Mouse (Mus musculus) hindbrain, embryonic 14.5 days (tissue): ENCODE measurements around the gene Pbx1. TPM values are rescaled to one million over a fixed set of nuclear protein-coding genes. Genes with fewer than 3 reads are reported as not detected.

ENCODE experiments used
- ATAC-seq: fragments of 200-750 bp; cut with Nextera tagmentation; 2 replicates; pipeline ENCODE4 v1.8.0; 2017; ENCODE audit warnings: moderate number of reproducible peaks, mild to moderate bottlenecking, moderate TSS enrichment, moderate library complexity; ENCODE audit not compliant: low FRiP score
- DNase-seq: peaks from one replicate; pipeline ENCODE4 v3.0.0-alpha.2; 2015; ENCODE audit warnings: low spot score
- H3K27ac ChIP-seq: fragments of 300-500 bp; sonication (generic); 2 replicates; pipeline ENCODE4 v1.5.1; 2014; ENCODE audit warnings: mild to moderate bottlenecking, moderate library complexity
- H3K27me3 ChIP-seq: fragments of 300-500 bp; sonication (generic); 2 replicates; pipeline ENCODE4 v1.6.1; 2014; ENCODE audit warnings: mild to moderate bottlenecking, low read length, mixed read lengths; ENCODE audit not compliant: control insufficient read depth, insufficient read depth
- H3K36me3 ChIP-seq: fragments of 300-500 bp; sonication (generic); replicated peaks from 2 replicates; pipeline ENCODE4 v1.6.1; 2014; ENCODE audit not compliant: control insufficient read depth, insufficient read depth
- H3K4me1 ChIP-seq: fragments of 300-500 bp; sonication (generic); replicated peaks from 2 replicates; pipeline ENCODE4 v1.6.1; 2014; ENCODE audit warnings: antibody characterized with exemption, low read length, mixed read lengths; ENCODE audit not compliant: control insufficient read depth, insufficient read depth
- H3K4me2 ChIP-seq: fragments of 300-500 bp; sonication (generic); replicated peaks from 2 replicates; pipeline ENCODE4 v1.6.1; 2014; ENCODE audit warnings: mild to moderate bottlenecking, moderate library complexity
- H3K4me3 ChIP-seq: fragments of 300-500 bp; sonication (generic); replicated peaks from 2 replicates; pipeline ENCODE4 v1.5.1; 2014; ENCODE audit warnings: mild to moderate bottlenecking, low read length
- H3K9ac ChIP-seq: fragments of 300-500 bp; sonication (generic); 2 replicates; pipeline ENCODE4 v1.6.1; 2014
- H3K9me3 ChIP-seq: fragments of 300-500 bp; sonication (generic); 2 replicates; pipeline ENCODE4 v1.6.1; 2016; ENCODE audit warnings: low read length; ENCODE audit not compliant: control insufficient read depth
- WGBS: fragments of 180-500 bp; shearing (Covaris S2); extraction: QIAGEN DNeasy Blood & Tissue Kit; methylation state at CpG from one replicate; pipeline ENCODE4 v1.1.7; 2014; 5-methylcytosine and 5-hydroxymethylcytosine counted together
- polyA plus RNA-seq: library from polyadenylated mRNA; unstranded; fragments of >200 nt; fragmentation: Nextera tagmentation; extraction: Ambion mirVana; gene quantifications from 2 replicates; pipeline ENCODE4 v1.2.1, GENCODE M21; 2014

The Pbx1 gene
- polyA plus RNA-seq, 1 experiment from 2014 or later = 46.3 TPM

DNA sequence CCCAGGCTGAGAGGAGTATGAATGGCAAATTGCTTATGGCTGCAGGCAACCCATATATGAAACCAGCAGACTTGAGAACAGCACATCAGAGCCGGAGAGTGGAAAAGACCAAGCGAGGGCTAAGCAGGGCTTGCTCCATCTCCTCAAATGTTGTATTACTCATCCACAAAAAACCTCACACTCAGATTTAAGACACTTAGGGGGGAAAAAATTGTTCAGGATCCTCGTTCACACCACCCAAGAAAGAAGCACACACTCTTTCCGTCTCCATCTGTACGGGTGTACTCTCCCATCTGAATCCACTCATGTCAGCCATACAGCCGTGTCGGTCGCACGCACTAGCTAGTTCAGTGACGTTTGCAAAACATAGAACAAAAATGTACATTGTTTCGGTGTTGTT is 69.0 kb downstream of the Pbx1 start:
- DNase-seq (no peak), ATAC-seq (no peak)
- Histone ChIP-seq H3K36me3 (no peaks in the 10 kb centered on the region), H3K4me1 (peaks cover 57% of the 10 kb centered on the region), H3K4me2 (no peak overlapping the region), H3K9me3 (no peaks in the 10 kb centered on the region), H3K27me3 (no peaks in the 10 kb centered on the region), H3K4me3 (no peak overlapping the region), H3K27ac (no peak overlapping the region), H3K9ac (no peak overlapping the region)
- 88% methylated on average over 11 of the region's 11 CpGs for WGBS

DNA sequence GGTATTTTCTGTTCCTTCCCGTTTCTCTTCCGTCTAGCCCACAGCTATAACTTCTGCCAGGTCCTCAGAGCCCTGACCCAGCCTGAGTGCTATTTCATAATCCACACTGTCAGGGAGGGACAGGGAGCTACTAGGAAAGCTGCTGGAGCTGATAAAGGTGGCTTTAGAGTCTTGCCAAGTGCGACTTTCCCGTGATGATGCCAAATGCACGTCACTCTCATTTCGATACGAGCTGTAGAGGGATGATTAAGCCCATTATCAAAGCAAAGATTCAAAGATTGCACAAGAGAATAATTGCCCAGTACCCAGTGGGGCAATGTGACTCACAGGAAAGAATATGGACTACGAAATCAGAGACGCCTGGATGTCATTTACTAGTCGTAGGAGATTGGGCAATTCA is 69.6 kb downstream of the Pbx1 start:
- no peak for DNase-seq
- peaks cover 59% of the 10 kb centered on the region for H3K4me1 ChIP-seq
- no peak for ATAC-seq

DNA sequence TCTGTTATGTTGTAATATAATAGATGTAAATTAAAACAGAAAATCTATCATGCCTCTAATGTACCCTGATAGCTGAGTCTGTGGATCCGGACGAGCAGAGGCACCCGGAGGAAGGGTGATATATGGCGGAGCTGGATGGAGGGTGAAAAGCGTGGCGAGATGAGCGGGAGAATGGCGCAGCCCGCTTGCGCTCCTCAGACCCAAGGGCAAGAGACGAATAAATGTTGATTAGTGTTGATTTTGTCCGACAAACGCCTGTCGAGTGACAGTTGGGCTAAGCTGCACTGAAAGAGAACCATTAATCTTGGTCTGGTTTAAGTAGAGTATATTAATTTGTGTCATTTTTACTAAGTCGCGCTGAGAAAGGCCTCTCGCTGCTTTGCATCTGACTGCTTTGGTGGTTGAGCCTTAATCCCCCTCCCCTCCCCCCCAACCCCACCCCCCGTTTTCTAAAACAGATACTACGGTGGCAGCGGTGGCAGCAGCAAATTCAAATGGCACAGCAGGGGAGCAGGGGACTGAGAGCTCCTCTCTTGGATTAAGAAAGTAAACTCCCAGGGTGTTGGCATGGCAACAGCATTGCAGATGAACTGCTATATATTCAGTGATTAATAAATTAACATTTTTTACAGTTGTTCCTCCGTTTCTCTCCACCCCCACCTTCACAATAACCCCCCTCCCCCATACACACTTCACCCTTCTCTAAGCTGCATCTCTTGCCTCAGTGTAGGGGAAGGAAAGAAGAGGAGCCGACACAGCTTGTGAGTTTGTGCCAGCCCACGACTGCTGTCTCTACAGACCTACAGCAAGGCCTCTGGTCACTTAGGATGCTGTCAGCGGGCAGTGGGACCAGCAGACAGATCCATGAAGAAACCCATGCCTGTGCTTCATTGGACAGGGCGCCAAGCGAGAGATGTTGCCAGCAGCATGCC is 74.1 kb downstream of the Pbx1 start:
- H3K36me3 ChIP-seq = no peaks in the 10 kb centered on the region
- peak overlapping the region; percentile 81 for H3K27ac ChIP-seq
- H3K4me3 ChIP-seq = peak overlapping the region; percentile 17
- no peaks in the 10 kb centered on the region for H3K27me3 ChIP-seq
- peaks cover 62% of the 10 kb centered on the region for H3K4me1 ChIP-seq
- peak overlapping the region; percentile 55 for H3K4me2 ChIP-seq
- WGBS = 4% methylated on average over 26 of the region's 26 CpGs
- ATAC-seq (peak; percentile 73), DNase-seq (peak; percentile 76)
- H3K9ac ChIP-seq = peak overlapping the region; percentile 40
- no peaks in the 10 kb centered on the region for H3K9me3 ChIP-seq

More for the DNA sequence above, 69.6 kb downstream of the Pbx1 start:
- H3K9ac ChIP-seq = no peak overlapping the region
- no peak overlapping the region for H3K27ac ChIP-seq
- WGBS = 67% methylated on average over 10 of the region's 10 CpGs
- H3K27me3 ChIP-seq = no peaks in the 10 kb centered on the region
- no peak overlapping the region for H3K4me3 ChIP-seq
- H3K9me3 ChIP-seq = no peaks in the 10 kb centered on the region
- H3K36me3 ChIP-seq = no peaks in the 10 kb centered on the region
- no peak overlapping the region for H3K4me2 ChIP-seq

DNA sequence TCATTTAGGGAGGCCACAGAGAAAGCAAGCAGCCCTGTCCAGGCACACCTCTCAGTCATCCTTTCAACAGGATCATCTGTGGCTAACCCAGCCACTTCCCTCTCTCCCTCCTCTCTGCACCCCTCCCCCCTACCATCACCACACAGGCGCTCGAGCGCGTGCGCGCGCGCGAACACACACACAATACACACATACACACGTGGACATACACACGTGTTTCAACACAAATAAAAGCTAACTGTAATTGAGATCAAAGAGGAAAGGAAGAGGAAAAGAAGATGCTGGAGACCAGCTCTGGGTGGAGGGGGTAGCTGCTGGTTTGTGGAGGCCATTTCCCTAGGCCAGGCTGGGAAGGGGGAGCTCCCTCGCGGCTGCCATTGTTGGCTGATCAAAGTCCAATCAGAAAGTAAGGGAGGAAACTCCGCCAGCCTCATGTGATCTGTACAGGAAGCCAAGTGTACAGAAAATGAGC is 75.1 kb downstream of the Pbx1 start:
- 0 out of 2 replicates have a peak, but pooled peaks have one; percentile 47 for ATAC-seq
- H3K4me1 ChIP-seq = peaks cover 59% of the 10 kb centered on the region
- peak overlapping the region; percentile 32 for H3K9ac ChIP-seq

DNA sequence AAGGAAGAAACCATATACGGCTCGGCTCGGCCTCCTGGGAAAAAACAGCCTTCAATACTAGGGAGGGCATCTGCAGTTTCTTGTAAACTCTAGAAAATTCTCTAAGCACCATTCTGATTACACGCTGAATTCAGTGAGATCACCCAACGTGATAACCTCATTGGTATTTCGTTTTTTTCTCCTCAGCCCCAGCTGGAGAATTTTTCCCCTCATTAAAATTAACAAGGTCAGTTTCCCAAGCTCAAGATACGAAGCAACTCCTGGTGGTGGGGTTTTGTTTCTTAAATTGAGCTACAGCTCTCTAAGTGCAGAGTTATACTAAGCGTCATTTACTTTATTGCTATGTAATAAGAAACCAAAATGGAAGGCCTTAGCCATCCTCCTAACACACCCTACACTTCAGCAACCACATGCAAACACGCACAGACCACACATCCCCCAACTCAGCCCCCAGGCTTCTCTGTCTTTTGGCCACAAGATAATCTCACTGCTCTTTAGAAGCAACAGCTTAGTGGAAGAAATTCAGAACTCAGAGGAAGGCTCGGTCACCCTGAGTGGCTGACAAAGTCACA is 76.0 kb downstream of the Pbx1 start:
- H3K9me3 ChIP-seq = no peaks in the 10 kb centered on the region
- H3K4me2 ChIP-seq = peak overlapping the region; percentile 55; the same call in 1 of the 2 replicates
- ATAC-seq (no peak), DNase-seq (no peak)
- no peaks in the 10 kb centered on the region for H3K27me3 ChIP-seq
- H3K27ac ChIP-seq = peak overlapping the region; percentile 56
- no peak overlapping the region for H3K4me3 ChIP-seq
- H3K9ac ChIP-seq = no peak overlapping the region
- 40% methylated on average over 10 of the region's 10 CpGs for WGBS
- H3K36me3 ChIP-seq = no peaks in the 10 kb centered on the region
- peaks cover 59% of the 10 kb centered on the region for H3K4me1 ChIP-seq

More for the DNA sequence above, 75.1 kb downstream of the Pbx1 start:
- H3K27me3 ChIP-seq = no peaks in the 10 kb centered on the region
- peak overlapping the region; percentile 81 for H3K27ac ChIP-seq
- peak overlapping the region; percentile 55 for H3K4me2 ChIP-seq
- no peaks in the 10 kb centered on the region for H3K9me3 ChIP-seq
- no peaks in the 10 kb centered on the region for H3K36me3 ChIP-seq
- peak overlapping the region; percentile 17 for H3K4me3 ChIP-seq
- under 1% methylated on average over 14 of the region's 14 CpGs for WGBS
- peak; percentile 59 for DNase-seq

DNA sequence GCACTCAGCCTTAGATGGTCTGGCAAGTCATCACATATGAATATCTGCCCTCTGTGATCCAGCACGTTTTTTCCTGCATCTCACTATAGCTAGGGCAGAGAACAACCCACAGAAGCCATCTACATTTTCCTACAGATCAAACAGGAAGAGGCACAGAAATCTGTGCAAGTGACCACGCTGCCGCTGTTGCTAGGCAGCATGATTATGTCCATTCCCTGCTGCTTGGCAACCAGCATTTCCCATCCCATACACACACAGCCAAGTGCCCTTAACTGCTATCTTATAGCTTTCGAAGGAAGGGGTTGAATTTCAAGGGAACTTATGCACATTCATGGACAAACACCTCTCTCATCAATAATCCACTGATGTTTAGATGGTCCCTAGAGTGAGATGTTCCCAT is 77.1 kb downstream of the Pbx1 start:
- WGBS = 4% methylated on average over 4 of the region's 4 CpGs

DNA sequence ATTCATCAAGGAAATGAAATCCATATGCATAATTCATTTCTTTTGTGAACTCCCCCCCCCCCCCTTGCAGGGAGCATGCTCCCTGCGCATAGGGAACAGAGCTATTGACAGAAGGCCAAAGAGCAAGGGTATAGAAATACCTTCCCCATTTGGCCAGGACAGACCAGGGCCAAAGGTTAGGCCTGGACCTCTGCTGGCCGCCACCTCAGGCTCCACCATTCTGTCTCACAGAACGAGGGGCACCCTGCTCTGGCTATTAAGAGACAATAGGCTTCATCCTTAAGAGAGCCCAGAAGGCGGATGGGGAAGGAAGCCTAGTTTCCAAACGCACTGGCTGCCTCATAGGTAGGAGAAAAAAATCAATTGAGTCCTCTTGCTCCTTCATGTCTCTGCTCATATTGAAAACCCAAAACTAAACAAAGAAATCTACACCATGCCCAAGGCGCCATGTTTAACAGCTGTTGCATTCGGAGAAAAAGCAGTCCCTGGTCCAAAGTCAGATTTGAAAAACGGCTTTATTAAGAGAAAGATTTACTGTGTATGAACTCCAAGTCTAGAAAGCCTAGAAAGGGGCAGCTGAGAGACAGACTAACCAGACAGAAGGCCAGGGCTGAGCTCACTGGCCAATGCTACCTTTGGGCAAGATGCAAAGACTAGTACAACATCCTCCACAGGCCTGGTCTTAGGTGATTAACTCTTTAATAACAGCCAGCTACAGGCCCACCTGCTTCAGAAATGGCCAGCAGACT is 83.9 kb downstream of the Pbx1 start:
- no peaks in the 10 kb centered on the region for H3K27me3 ChIP-seq
- WGBS = 24% methylated on average over 8 of the region's 8 CpGs
- peaks cover 46% of the 10 kb centered on the region for H3K4me1 ChIP-seq
- H3K27ac ChIP-seq = no peak overlapping the region; the same call in 1 of the 2 replicates
- H3K9ac ChIP-seq = no peak overlapping the region
- DNase-seq (no peak), ATAC-seq (no peak)
- no peaks in the 10 kb centered on the region for H3K9me3 ChIP-seq
- no peak overlapping the region for H3K4me3 ChIP-seq
- no peak overlapping the region for H3K4me2 ChIP-seq
- H3K36me3 ChIP-seq = no peaks in the 10 kb centered on the region

More for the DNA sequence above, 77.1 kb downstream of the Pbx1 start:
- Histone ChIP-seq H3K27ac (no peak overlapping the region), H3K4me2 (0 out of 2 replicates have a peak overlapping the region, but pooled peaks have one; percentile 6), H3K9me3 (no peaks in the 10 kb centered on the region), H3K4me1 (peaks cover 69% of the 10 kb centered on the region), H3K4me3 (no peak overlapping the region), H3K36me3 (no peaks in the 10 kb centered on the region), H3K27me3 (no peaks in the 10 kb centered on the region), H3K9ac (no peak overlapping the region)
- DNase-seq = peak; percentile 63
- ATAC-seq = no peak

DNA sequence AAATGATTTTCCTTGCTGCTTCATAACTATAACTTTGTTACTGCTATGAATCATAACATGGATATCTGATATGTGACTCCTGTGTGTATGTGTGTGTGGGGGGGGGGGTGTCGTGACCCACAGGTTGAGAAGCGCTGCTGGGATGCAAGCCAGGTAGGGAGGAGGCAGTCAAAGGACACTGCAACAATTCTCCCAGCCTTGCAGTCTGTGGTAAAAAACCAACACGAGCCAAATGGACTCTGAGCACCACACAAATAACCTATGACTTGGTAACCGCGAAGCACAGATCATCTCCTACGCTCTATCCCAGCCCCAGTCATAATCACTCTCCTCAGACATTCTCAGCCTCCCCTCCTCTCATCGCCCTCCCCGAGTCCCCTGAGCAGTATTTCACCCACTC is 87.2 kb downstream of the Pbx1 start:
- 69% methylated on average over 8 of the region's 8 CpGs for WGBS
- peaks cover 58% of the 10 kb centered on the region for H3K4me1 ChIP-seq
- H3K4me2 ChIP-seq = no peak overlapping the region
- no peaks in the 10 kb centered on the region for H3K36me3 ChIP-seq
- H3K9me3 ChIP-seq = no peaks in the 10 kb centered on the region
- no peak overlapping the region for H3K27ac ChIP-seq
- DNase-seq = no peak
- no peak for ATAC-seq
- no peaks in the 10 kb centered on the region for H3K27me3 ChIP-seq
- no peak overlapping the region for H3K9ac ChIP-seq
- no peak overlapping the region for H3K4me3 ChIP-seq

DNA sequence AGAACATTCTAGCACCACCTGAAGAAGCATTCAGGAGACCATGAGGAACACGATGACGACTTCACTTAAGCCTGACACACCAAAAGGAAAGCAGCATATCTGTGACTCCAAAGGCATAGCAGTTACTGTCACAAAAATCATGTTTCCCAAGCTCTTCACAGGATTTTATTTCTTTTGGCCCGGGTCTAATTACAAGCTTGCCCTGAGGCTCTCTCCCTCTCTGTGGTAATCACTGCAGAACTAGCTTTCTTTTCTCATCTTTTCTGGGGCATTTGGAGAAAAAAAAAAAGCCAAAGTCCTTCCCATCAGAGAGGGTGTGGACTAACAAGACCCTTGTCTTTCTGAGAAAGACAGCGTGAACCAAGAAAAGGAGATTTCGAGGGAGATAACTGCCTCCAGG is 87.8 kb downstream of the Pbx1 start:
- H3K9me3 ChIP-seq = no peaks in the 10 kb centered on the region
- H3K36me3 ChIP-seq = no peaks in the 10 kb centered on the region
- peaks cover 56% of the 10 kb centered on the region for H3K4me1 ChIP-seq
- 0 out of 2 replicates have a peak overlapping the region, but pooled peaks have one; percentile 20 for H3K27ac ChIP-seq
- H3K27me3 ChIP-seq = no peaks in the 10 kb centered on the region
- no peak overlapping the region for H3K4me3 ChIP-seq
- H3K4me2 ChIP-seq = no peak overlapping the region
- DNase-seq (no peak), ATAC-seq (no peak)
- WGBS = 83% methylated on average over 5 of the region's 5 CpGs
- no peak overlapping the region for H3K9ac ChIP-seq
